Mouse (Mus musculus) lung, postnatal 10 days (tissue): ENCODE data around the gene Olfr1378.

Experiments used
- DNase-seq: peaks from one replicate; pipeline ENCODE4 v3.0.0; 2021

Gene Olfr1378

DNA sequence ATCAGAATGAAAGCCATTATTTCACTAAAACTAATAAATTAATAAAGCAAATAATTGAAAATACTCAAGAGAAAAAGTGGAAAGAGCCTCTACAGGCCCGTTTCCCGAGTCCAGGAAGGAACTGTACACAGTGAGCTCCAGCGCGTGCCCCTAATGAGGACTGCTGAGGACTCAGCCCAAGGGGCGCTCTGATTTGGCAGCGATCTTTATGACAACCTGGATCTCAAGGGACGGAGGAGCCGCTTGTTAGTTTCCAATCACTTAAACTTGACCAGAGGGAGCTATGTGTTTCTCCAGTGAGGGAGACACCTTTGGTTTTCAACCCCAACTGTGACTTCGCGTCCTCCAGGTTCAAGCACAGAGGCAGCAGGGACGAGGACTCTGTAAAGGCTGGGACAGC lies at the start of gene Olfr1378:
Gene Olfr1378 (plus strand): TSS at position 301 of the 400 bp plus-strand sequence.
- no peak for DNase-seq

DNA sequence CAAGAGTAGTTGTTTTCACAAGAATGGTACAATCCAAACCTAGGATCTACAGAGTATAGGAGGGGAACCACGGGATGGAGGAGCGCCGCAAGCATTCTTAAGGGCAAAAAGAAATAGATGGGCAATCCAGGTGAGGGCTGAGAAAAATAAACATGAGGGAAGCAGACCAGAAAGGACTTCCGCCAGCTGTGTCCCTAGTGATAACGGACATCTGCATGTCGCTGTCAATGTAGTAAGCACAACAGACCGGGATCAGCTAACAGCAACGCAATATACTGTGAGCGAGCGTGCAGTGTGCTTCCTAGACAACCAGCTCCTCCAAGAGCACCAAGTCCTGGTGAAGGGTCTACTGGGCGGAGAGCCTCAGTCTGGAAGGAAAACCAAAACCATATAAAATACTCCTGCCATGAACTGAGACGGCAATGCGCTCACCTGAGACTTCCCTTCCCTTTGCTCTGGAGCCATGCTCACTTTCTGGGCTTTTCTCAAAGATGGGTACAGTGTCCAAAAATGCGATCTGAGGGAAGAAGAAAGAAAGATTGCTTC lies 35.8 kb upstream of the Olfr1378 start:
- DNase-seq = no peak

DNA sequence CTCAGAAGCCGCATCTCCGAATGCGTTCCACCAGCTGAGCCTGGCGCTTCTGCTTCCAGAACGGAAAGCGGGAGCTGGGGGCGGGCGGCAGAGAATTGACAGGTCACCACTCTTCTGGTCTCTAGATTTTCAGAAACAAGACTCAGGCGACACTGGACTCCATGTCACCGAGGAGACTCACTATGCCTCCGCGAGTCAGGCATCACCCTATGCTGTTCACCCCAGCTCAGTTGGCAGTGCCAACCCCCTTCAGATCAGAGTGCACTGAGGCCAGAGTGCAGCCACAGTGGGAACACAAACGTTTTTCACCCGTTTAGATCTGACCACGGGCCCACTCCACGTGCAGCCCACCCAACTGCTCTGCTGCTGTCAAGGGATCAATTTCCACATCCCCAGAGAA lies 35.3 kb upstream of the Olfr1378 start:
- DNase-seq = no peak

DNA sequence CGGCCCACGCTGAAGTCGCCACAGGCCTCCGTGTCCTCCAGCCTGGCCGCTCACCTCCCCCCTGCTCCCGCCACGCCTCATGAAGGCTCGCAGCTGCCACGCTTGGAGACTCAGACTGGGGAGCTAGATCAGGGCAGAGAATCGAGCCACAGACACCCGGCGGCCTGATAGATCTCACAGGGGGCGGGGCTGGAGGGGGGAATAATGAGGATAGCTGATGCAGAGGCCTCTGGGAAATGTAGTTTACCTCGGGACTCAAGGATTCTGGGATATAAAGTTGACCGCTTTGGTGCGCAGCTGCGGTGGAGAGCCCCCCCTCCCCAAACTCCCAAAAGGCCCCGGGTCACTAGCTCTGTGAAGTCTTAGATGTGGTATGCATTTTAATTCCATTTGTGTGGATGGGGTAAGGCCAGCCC lies 34.9 kb upstream of the Olfr1378 start, which contains the start of gene Zfp354b:
Gene Zfp354b (minus strand): TSS at position 183 of the 416 bp plus-strand sequence.
- DNase-seq = peak; percentile 90

DNA sequence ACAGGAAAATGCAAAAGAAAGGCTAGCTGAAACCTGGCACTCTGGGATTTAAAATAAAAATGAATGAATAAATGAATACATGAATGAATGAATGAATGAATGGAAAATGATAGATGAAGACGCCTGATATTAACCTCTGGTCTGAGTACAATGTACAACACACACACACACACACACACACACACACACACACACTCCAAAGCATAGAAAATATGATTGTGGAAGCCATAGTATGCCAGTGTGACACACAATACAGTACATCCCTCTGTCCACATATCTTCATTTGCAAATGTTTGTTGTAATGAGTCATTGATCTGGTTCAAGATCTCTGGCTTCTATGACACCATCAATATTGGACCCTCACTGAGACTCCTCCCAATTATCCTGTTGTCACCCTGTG lies 34.3 kb upstream of the Olfr1378 start:
- DNase-seq = no peak

DNA sequence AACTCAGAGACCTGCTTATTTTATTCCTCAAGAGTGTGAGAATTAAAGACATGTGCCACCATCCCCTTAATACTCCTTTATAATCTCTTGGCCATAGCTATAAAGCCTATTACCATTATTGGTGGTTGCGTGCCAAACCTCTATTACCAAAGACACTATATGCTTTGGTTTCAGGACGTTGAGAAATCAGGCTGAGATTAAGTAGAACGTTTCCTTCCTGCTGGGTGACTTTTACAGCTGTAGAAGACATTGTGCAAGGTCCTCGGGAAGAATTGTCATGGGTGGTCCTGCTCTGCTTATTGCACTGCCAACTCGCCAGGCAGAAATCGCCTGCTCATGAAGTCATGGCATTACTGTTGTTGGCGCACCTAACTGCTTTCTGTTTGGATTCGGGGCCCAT lies 27.9 kb upstream of the Olfr1378 start:
- no peak for DNase-seq

DNA sequence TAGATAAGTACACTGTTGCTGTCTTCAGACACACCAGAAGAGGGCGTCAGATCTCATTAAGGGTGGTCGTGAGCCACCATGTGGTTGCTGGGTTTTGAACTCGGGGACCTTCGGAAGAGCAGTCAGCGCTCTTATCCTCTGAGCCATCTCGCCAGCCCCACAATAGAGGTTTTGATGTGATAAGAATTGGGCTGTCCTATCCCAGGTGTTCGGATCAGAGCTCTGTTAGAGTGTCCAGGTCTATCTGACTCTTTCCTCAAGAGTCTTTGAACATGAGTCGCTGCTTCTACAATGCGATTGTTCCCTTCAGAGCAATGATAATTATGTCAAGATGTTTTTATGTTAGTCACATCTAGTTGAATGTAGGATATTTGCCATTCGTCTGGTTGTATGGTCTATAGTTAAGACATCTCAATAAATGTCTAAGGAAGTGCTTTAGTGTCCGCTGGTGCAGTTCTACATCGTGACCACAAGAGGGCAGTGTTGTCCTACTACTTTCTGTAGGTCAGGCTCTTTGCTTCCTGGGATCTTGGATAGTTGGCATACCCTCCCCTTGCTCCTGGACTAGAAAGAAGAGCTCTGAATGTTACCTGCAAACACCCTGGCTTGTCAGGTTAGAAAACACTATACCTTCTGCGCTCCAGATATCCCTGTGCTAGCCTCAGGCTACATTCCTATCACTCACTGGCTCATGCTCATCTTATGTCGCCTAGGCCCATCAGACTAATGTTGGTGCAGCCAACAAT lies 26.5 kb upstream of the Olfr1378 start:
- DNase-seq = peak; percentile 40

DNA sequence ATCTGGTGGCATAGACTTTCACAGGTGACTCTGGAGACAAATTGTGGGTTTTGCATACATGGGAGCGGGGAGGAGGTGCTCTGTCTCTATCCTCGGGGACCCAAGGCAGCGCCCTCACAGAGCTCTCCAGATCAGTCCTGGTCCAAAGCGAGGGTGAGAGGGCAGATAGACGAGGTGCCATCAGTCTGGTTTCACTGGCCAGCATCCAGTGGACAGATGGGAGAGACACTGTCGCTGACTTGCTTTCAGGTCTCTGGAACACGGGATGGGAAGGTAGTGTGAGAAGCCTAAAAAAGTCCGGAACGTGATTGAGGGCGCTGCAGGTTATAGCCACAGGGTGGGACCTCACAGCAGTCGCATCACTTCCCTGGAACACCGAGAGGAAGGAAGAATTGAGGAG lies 23.9 kb upstream of the Olfr1378 start:
- no peak for DNase-seq

DNA sequence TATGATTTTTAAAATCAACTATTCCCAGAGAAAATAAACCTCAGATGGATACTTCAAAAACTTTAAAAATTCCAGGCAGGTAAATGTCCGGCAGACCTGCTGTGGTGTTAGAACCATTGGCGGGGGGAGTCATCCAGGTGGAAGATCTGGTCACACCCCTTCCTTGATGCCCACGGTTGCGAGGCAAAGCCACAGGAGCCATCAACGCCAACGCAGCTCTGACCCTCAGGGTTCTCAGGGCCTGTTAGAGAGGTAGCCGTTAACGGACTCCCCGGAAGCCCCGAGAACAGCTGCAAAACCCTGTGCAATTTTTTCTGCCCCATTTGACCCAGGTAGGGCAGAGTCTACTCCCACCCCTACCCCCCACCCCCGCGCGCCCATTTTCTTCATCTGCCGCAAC lies 22.8 kb upstream of the Olfr1378 start, which contains the start of gene 4933414I15Rik:
Gene 4933414I15Rik (minus strand): TSS at position 260 of the 400 bp plus-strand sequence.
- no peak for DNase-seq

DNA sequence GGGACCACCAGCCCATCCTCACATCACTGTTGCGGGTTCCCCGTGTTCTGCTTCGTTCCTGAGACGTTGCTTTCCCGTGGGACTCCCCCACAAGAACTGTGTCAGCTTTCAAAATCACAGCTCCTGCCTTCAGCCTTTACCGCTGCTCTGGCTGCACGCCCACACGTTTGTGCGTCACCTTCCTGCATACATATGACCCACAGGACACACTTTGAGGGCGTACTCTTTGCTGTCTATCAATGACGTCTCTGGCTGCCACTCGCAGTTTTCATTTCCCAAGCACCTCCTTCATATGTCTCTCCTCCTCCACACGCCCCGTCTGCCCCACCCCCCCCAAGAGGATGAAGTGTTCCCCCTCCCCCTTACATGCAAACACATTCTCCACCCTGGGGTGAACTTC lies 14.0 kb upstream of the Olfr1378 start:
- peak; percentile 11 for DNase-seq

DNA sequence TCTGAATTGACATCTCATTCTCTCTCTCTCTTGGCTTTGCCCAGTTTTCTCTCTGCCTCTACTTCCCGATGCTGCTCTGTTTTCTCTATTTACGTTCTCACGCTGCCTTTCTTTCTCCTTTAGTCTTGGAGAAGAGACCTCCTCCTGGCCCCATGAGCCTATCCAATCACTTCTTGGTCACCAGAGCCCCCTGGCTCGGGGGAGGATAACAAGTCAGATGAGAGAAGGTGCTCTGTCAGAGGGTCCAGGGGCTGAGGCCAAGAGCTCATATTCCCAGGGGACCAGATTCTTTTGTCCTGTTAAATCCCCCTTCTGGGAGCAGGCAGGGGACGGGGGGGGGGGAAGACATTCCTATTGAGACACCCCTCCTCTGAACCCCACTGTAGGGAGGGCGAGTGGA lies 12.7 kb upstream of the Olfr1378 start, which contains the start of gene Prop1:
Gene Prop1 (minus strand): TSS at position 101 of the 400 bp plus-strand sequence.
- DNase-seq = no peak

DNA sequence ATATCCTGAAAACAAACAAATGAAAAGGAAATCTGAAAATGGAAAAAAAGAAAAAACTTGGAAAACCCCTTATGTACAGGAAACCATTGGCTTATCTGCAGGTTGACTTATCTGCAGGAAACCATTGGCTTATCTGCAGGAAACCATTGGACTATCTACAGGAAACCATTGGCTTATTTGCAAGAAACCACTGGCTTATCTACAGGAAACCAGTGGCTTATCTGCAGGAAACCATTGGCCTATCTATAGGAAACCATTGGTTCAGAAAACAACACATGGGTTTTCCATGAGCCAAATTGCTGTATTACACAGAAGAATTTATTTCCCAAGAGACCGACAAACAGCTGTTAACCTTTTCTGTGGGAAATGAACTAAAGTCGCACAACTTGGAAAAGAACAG lies 1.4 kb upstream of the Olfr1378 start:
- peak; percentile 25 for DNase-seq

DNA sequence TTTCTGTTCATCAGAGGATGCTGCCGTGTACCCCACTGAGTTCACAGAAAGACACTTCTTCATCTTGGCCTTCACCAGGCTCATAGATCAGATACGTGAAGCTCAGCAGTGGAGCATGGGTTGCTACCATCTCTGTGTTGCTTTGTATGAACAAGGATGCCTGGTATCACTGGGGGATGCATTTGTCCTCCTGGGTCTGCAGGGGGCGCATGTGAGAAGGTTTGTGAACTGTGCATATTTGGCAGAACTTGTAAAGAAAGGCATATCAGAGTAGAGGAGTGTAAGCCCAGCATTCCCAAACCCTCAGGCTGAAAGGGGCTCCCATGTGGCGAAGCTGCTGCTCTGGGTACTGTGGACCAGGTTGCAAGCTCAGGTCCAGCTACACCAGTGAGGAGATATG lies 10.9 kb downstream of the Olfr1378 start:
- DNase-seq = no peak

DNA sequence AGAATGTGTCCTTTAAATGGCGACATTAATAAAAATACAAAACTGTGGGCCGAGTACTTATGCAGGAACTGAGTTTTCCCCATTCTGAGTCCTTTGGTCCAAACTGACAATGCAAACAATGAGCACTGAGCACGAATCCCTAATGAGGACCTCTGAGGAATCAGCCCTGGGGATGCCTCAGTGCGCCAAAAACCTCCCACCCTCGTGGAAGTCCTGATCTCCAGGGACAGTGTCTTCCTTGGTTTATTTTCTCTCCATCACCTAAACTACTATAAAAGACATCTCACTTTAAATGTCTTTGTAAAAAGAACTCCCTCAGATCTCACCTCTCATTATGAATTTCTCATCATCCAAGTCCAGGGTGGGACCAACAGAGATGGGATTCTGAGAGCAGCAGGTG lies 15.3 kb downstream of the Olfr1378 start, which contains the start of gene Olfr1377:
Gene Olfr1377 (plus strand): TSS at position 301 of the 400 bp plus-strand sequence.
- DNase-seq = no peak

DNA sequence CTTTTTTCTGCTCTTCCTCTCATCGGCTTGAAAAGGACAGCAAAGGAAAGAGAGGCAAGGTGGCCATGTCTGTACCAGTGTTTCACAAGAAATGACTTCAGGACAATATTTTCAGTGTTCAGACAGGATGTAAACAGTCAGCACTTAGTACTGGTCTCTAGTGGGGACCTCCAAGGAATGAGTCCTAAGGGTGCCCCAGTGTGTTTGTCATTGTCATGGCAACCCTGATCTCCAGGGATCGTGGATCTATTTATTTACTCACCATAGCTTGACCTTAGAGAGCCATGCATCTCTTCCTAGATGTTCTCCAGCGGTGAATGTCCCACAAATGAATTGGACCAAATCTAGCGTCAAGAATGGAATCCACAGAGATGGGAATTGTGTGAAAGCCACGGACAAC lies 37.0 kb downstream of the Olfr1378 start, which contains the start of gene Olfr51:
Gene Olfr51 (plus strand): TSS at position 301 of the 400 bp plus-strand sequence.
- no peak for DNase-seq

DNA sequence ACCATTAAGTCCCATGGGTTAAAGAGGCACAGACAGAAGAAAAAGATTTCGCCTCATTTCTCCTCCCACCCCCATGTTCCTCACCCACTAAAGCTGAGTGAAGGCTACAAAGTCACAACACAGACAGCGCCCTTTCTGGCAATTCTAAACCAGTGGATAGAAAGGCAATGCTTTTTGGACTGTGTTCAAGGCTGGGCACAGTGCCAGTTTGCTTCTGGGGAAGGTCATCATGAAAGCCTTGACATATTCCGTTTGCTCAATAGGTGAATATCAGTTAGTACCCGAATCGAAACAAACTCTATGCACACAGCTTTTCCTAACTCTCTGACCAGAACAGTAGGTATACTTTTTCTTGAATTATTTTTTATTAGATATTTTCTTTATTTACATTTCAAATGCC lies 45.5 kb downstream of the Olfr1378 start:
- peak; percentile 56 for DNase-seq

DNA sequence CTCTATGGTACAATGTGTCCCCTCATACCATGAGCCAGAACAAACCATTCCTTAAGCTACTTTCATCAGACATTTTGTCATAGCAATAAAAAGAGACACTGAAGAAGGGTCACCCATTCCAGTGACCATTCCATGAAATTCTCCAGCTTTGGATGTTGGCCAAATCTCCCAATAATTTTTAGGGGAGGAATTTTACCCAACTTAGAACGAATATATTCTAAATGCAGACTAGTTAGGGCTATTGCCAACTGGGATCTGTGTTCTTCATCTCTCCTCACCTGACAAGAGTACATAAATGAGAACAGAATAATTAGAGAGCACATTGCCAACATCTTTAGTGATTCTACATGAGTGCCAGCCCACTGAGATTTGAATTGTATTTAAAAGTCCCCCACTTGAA lies 47.6 kb downstream of the Olfr1378 start, which contains the start of gene Olfr54:
Gene Olfr54 (plus strand): TSS at position 301 of the 400 bp plus-strand sequence.
- no peak for DNase-seq

DNA sequence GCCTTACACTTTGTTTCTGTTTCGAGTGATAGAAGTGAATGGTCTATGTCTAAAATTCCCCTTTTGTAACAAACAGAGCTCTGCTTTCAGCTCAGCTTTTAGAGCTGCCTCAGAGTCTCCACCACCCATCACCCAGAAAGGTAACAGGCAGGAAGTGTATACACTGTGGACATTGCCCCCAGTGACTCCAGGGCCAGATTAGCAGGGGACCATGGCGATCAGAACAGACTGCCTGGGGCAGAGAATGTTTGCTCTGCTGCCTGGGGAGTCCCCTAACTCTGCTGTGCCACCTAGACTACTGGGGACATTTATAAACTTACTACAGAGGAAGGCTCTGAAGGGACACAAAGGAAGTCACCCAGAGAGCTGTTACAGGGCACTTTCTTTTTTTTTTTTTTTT lies 50.0 kb downstream of the Olfr1378 start:
- DNase-seq = no peak
